Mouse (Mus musculus): ENCODE results near the gene Abhd17a. TPM values are rescaled to one million over a fixed set of nuclear protein-coding genes. Genes with fewer than 3 reads are reported as not detected.
A peak's percentile ranks its signal among the peaks of the same experiment; 100 is the strongest.

Gene Abhd17a
- polyA plus RNA-seq, 1 experiment, result 310 TPM

- no peak overlapping the region for H3K27ac ChIP-seq (ENCODE audit: control insufficient read depth, insufficient read depth, low read length)
- 70% methylated on average over 2 of the region's 2 CpGs for WGBS
- H3K27me3 ChIP-seq (ENCODE audit: control insufficient read depth, insufficient read depth, low read length), result no peaks in the 10 kb centered on the region
- H3K4me1 ChIP-seq (replicated peaks; ENCODE audit: control insufficient read depth, insufficient read depth, low read length), result peaks cover 64% of the 10 kb centered on the region
- no peak overlapping the region for H3K4me3 ChIP-seq (ENCODE audit: control insufficient read depth, insufficient read depth, low read length)
- TF ChIP-seq CTCF (IDR thresholded peaks at IDR 0.05; ENCODE audit: borderline replicate concordance, control insufficient read depth, extremely low read depth, insufficient read depth, low read length, poor library complexity) (no peak), POLR2A (IDR thresholded peaks at IDR 0.05; ENCODE audit: control insufficient read depth, extremely low read depth, insufficient read depth, low read length, poor library complexity) (no peak)
- no peak for DNase-seq
- H3K36me3 ChIP-seq (ENCODE audit: control insufficient read depth, insufficient read depth, low read length), result no peaks in the 10 kb centered on the region
These were observed 14.8 kb upstream of the Abhd17a start for GRCm38 (mm10) chr10:80604988-80605387.

- H3K4me3 ChIP-seq (ENCODE audit: control insufficient read depth, insufficient read depth, low read length), result no peak overlapping the region
- TF ChIP-seq CTCF (IDR thresholded peaks at IDR 0.05; ENCODE audit: borderline replicate concordance, control insufficient read depth, extremely low read depth, insufficient read depth, low read length, poor library complexity) (no peak), POLR2A (IDR thresholded peaks at IDR 0.05; ENCODE audit: control insufficient read depth, extremely low read depth, insufficient read depth, low read length, poor library complexity) (no peak)
- H3K27me3 ChIP-seq (ENCODE audit: control insufficient read depth, insufficient read depth, low read length), result no peaks in the 10 kb centered on the region
- H3K27ac ChIP-seq (ENCODE audit: control insufficient read depth, insufficient read depth, low read length), result peak overlapping the region; percentile 89
- DNase-seq, result no peak
- WGBS, result 85% methylated on average over 7 of the region's 7 CpGs
- H3K4me1 ChIP-seq (replicated peaks; ENCODE audit: control insufficient read depth, insufficient read depth, low read length), result peaks cover 54% of the 10 kb centered on the region
- no peaks in the 10 kb centered on the region for H3K36me3 ChIP-seq (ENCODE audit: control insufficient read depth, insufficient read depth, low read length)
These were observed 13.9 kb upstream of the Abhd17a start for GRCm38 (mm10) chr10:80604001-80604509.

GRCm38 (mm10) chr10:80603364-80603763 lies 13.2 kb upstream of the Abhd17a start:
- H3K27me3 ChIP-seq (ENCODE audit: control insufficient read depth, insufficient read depth, low read length), result no peaks in the 10 kb centered on the region
- H3K27ac ChIP-seq (ENCODE audit: control insufficient read depth, insufficient read depth, low read length), result peak overlapping the region; percentile 89
- 25% methylated on average over 7 of the region's 7 CpGs for WGBS
- DNase-seq, result no peak
- H3K36me3 ChIP-seq (ENCODE audit: control insufficient read depth, insufficient read depth, low read length), result no peaks in the 10 kb centered on the region
- H3K4me3 ChIP-seq (ENCODE audit: control insufficient read depth, insufficient read depth, low read length), result peak overlapping the region; percentile 33
- peaks cover 51% of the 10 kb centered on the region for H3K4me1 ChIP-seq (replicated peaks; ENCODE audit: control insufficient read depth, insufficient read depth, low read length)
- TF ChIP-seq CTCF (IDR thresholded peaks at IDR 0.05; ENCODE audit: borderline replicate concordance, control insufficient read depth, extremely low read depth, insufficient read depth, low read length, poor library complexity), result no peak
- no peak for TF ChIP-seq POLR2A (IDR thresholded peaks at IDR 0.05; ENCODE audit: control insufficient read depth, extremely low read depth, insufficient read depth, low read length, poor library complexity)

GRCm38 (mm10) chr10:80602698-80603325 lies 12.7 kb upstream of the Abhd17a start, which contains the start of the genes Scamp4 and Adat3:
TSS of gene Scamp4 (plus strand) at chr10:80602872.
TSS of gene Adat3 (plus strand) at chr10:80602880.
- under 1% methylated on average over 54 of the region's 54 CpGs for WGBS
- H3K4me1 ChIP-seq (replicated peaks; ENCODE audit: control insufficient read depth, insufficient read depth, low read length), result peaks cover 47% of the 10 kb centered on the region

GRCm38 (mm10) chr10:80596318-80596717 lies 6.2 kb upstream of the Abhd17a start:
- WGBS, result 86% methylated on average over 4 of the region's 4 CpGs
- no peak for TF ChIP-seq POLR2A (IDR thresholded peaks at IDR 0.05; ENCODE audit: control insufficient read depth, extremely low read depth, insufficient read depth, low read length, poor library complexity)
- no peak for TF ChIP-seq CTCF (IDR thresholded peaks at IDR 0.05; ENCODE audit: borderline replicate concordance, control insufficient read depth, extremely low read depth, insufficient read depth, low read length, poor library complexity)

More at GRCm38 (mm10) chr10:80602698-80603325, 12.7 kb upstream of the Abhd17a start, which contains the start of the genes Scamp4 and Adat3:
- no peaks in the 10 kb centered on the region for H3K27me3 ChIP-seq (ENCODE audit: control insufficient read depth, insufficient read depth, low read length)
- TF ChIP-seq POLR2A (IDR thresholded peaks at IDR 0.05; ENCODE audit: control insufficient read depth, extremely low read depth, insufficient read depth, low read length, poor library complexity) (no peak), CTCF (IDR thresholded peaks at IDR 0.05; ENCODE audit: borderline replicate concordance, control insufficient read depth, extremely low read depth, insufficient read depth, low read length, poor library complexity) (no peak)
- peak; percentile 95 for DNase-seq
- H3K4me3 ChIP-seq (ENCODE audit: control insufficient read depth, insufficient read depth, low read length), result peak within 1 kb of the TSS; percentile 70
- peak within 1 kb of the TSS; percentile 89 for H3K27ac ChIP-seq (ENCODE audit: control insufficient read depth, insufficient read depth, low read length)
- no peaks in the 10 kb centered on the region for H3K36me3 ChIP-seq (ENCODE audit: control insufficient read depth, insufficient read depth, low read length)

GRCm38 (mm10) chr10:80589127-80589878 lies 838 bp downstream of the Abhd17a start:
- TF ChIP-seq POLR2A (IDR thresholded peaks at IDR 0.05; ENCODE audit: control insufficient read depth, extremely low read depth, insufficient read depth, low read length, poor library complexity) (no peak), CTCF (IDR thresholded peaks at IDR 0.05; ENCODE audit: borderline replicate concordance, control insufficient read depth, extremely low read depth, insufficient read depth, low read length, poor library complexity) (no peak)
- peak; percentile 46 for DNase-seq
- WGBS, result 3% methylated on average over 12 of the region's 12 CpGs
- no peaks in the 10 kb centered on the region for H3K36me3 ChIP-seq (ENCODE audit: control insufficient read depth, insufficient read depth, low read length)
- peaks cover 41% of the 10 kb centered on the region for H3K4me1 ChIP-seq (replicated peaks; ENCODE audit: control insufficient read depth, insufficient read depth, low read length)
- H3K27ac ChIP-seq (ENCODE audit: control insufficient read depth, insufficient read depth, low read length), result peak overlapping the region; percentile 49
- H3K4me3 ChIP-seq (ENCODE audit: control insufficient read depth, insufficient read depth, low read length), result peak overlapping the region; percentile 61
- no peaks in the 10 kb centered on the region for H3K27me3 ChIP-seq (ENCODE audit: control insufficient read depth, insufficient read depth, low read length)

More at GRCm38 (mm10) chr10:80596318-80596717, 6.2 kb upstream of the Abhd17a start:
- no peaks in the 10 kb centered on the region for H3K27me3 ChIP-seq (ENCODE audit: control insufficient read depth, insufficient read depth, low read length)
- no peak overlapping the region for H3K27ac ChIP-seq (ENCODE audit: control insufficient read depth, insufficient read depth, low read length)
- H3K36me3 ChIP-seq (ENCODE audit: control insufficient read depth, insufficient read depth, low read length), result no peaks in the 10 kb centered on the region
- H3K4me3 ChIP-seq (ENCODE audit: control insufficient read depth, insufficient read depth, low read length), result no peak overlapping the region
- H3K4me1 ChIP-seq (replicated peaks; ENCODE audit: control insufficient read depth, insufficient read depth, low read length), result no peaks in the 10 kb centered on the region
- DNase-seq, result no peak

All from thymus, adult 2 months (tissue).